Mouse (Mus musculus) MEL (cell line): ENCODE measurements around the gene Olfr806. TPM values are rescaled to one million over a fixed set of nuclear protein-coding genes. Genes with fewer than 3 reads are reported as not detected.

Experiments used
- DNase-seq: peaks from one replicate; pipeline ENCODE4 v3.0.0; 2011; ENCODE audit warnings: low read depth, low spot score
- H3K27ac ChIP-seq: 2 replicates; pipeline ENCODE4 v1.5.1; 2012; ENCODE audit warnings: low read depth, mild to moderate bottlenecking, control low read depth, low read length, moderate library complexity; ENCODE audit not compliant: control insufficient read depth
- H3K27me3 ChIP-seq, 2 experiments: fragments of 150-350 bp in 1 of 2; sonication (generic) in 1 of 2; 2 replicates each; pipeline ENCODE4 v1.6.1; 2012; ENCODE audit warnings: low read length in 2 of 2, mild to moderate bottlenecking in 2 of 2, improper control_type of control experiment in 1 of 2, moderate library complexity in 1 of 2; ENCODE audit not compliant: insufficient read depth in 2 of 2, control insufficient read depth in 1 of 2
- H3K36me3 ChIP-seq, 2 experiments: 2 replicates each; pipeline ENCODE4 v1.6.1; 2012 to 2014; ENCODE audit warnings: low read length in 2 of 2, improper control_type of control experiment in 1 of 2, inconsistent platforms in 1 of 2, mild to moderate bottlenecking in 1 of 2; ENCODE audit not compliant: insufficient read depth in 2 of 2, control insufficient read depth in 1 of 2
- H3K4me1 ChIP-seq, 2 experiments: fragments of 150-350 bp in 1 of 2; sonication (generic) in 1 of 2; 2 replicates each; pipeline ENCODE4 v1.6.1; 2012; ENCODE audit warnings: low read length in 2 of 2, improper control_type of control experiment in 1 of 2, mild to moderate bottlenecking in 1 of 2; ENCODE audit not compliant: insufficient read depth in 2 of 2, control insufficient read depth in 1 of 2
- H3K4me3 ChIP-seq, 2 experiments: fragments of 150-350 bp in 1 of 2; sonication (generic) in 1 of 2; 2 replicates each; pipeline ENCODE4 v1.5.1; 2012; ENCODE audit warnings: low read depth in 2 of 2, low read length in 2 of 2, mild to moderate bottlenecking in 2 of 2, moderate library complexity in 2 of 2, control low read depth in 1 of 2, improper control_type of control experiment in 1 of 2; ENCODE audit not compliant: control insufficient read depth in 1 of 2, insufficient read depth in 1 of 2
- H3K79me2 ChIP-seq: 2 replicates; pipeline ENCODE4 v1.6.1; 2012; ENCODE audit warnings: mild to moderate bottlenecking, low read length, moderate library complexity; ENCODE audit not compliant: control insufficient read depth, poor library complexity, insufficient read depth
- H3K9ac ChIP-seq: 2 replicates; pipeline ENCODE4 v1.6.1; 2012; ENCODE audit warnings: low read depth, mild to moderate bottlenecking, control low read depth, low read length, moderate library complexity; ENCODE audit not compliant: control insufficient read depth, poor library complexity, severe bottlenecking
- H3K9me3 ChIP-seq: fragments of 150-350 bp; sonication (generic); replicated peaks from 2 replicates; pipeline ENCODE4 v1.6.1; 2012; ENCODE audit warnings: mild to moderate bottlenecking, low read length, improper control_type of control experiment, moderate library complexity; ENCODE audit not compliant: insufficient read depth
- CHD1 ChIP-seq: IDR thresholded peaks from 2 replicates; pipeline ENCODE4 v1.6.1; 2012; ENCODE audit warnings: low read depth, mild to moderate bottlenecking, inconsistent platforms, low read length, improper control_type of control experiment
- CHD2 ChIP-seq: IDR thresholded peaks from 2 replicates; pipeline ENCODE4 v1.6.1; 2011; ENCODE audit warnings: low read length, improper control_type of control experiment
- CTCF ChIP-seq, 3 experiments: IDR thresholded peaks in 2 of 3; conservative IDR thresholded peaks in 1 of 3; 2 replicates each; pipeline ENCODE4 v1.5.1; 2011 to 2012; ENCODE audit warnings: low read length in 3 of 3, low read depth in 2 of 3, mild to moderate bottlenecking in 2 of 3, improper control_type of control experiment in 1 of 3, inconsistent platforms in 1 of 3, mixed read lengths in 1 of 3, moderate library complexity in 1 of 3; ENCODE audit not compliant: control insufficient read depth in 1 of 3, insufficient read depth in 1 of 3, poor library complexity in 1 of 3, severe bottlenecking in 1 of 3
- E2F4 ChIP-seq: IDR thresholded peaks from 2 replicates; pipeline ENCODE4 v1.6.1; 2011; ENCODE audit warnings: low read depth, low read length, improper control_type of control experiment, borderline replicate concordance
- EP300 ChIP-seq, 2 experiments: IDR thresholded peaks; 2 replicates each; pipeline ENCODE4 v1.6.1; 2011; ENCODE audit warnings: improper control_type of control experiment in 2 of 2, low read length in 2 of 2, low read depth in 1 of 2, mild to moderate bottlenecking in 1 of 2
- ETS1 ChIP-seq: IDR thresholded peaks from 2 replicates; pipeline ENCODE4 v1.6.1; 2012; ENCODE audit warnings: low read depth, mild to moderate bottlenecking, inconsistent platforms, low read length, improper control_type of control experiment, moderate library complexity
- GABPA ChIP-seq: IDR thresholded peaks from 2 replicates; pipeline ENCODE4 v1.6.1; 2012; ENCODE audit warnings: low read depth, mild to moderate bottlenecking, inconsistent platforms, low read length, improper control_type of control experiment, moderate library complexity
- KAT2A ChIP-seq: conservative IDR thresholded peaks from 2 replicates; pipeline ENCODE4 v1.6.1; 2012; ENCODE audit warnings: low read depth, low read length, improper control_type of control experiment, inconsistent platforms
- MAFK ChIP-seq: IDR thresholded peaks from 2 replicates; pipeline ENCODE4 v1.6.1; 2011; ENCODE audit warnings: low read depth, mild to moderate bottlenecking, low read length, improper control_type of control experiment, borderline replicate concordance
- MAX ChIP-seq: IDR thresholded peaks from 2 replicates; pipeline ENCODE4 v1.6.1; 2011; ENCODE audit warnings: low read length, improper control_type of control experiment
- MEF2A ChIP-seq: IDR thresholded peaks from 2 replicates; pipeline ENCODE4 v1.6.1; 2014; ENCODE audit warnings: low read depth, mild to moderate bottlenecking, inconsistent platforms, low read length, improper control_type of control experiment; ENCODE audit not compliant: poor library complexity, insufficient replicate concordance, severe bottlenecking; ENCODE audit errors: extremely low read depth
- MXI1 ChIP-seq: IDR thresholded peaks from 2 replicates; pipeline ENCODE4 v1.6.1; 2011; ENCODE audit warnings: mild to moderate bottlenecking, low read depth, low read length, improper control_type of control experiment
- MYC ChIP-seq: IDR thresholded peaks from 2 replicates; pipeline ENCODE4 v1.6.1; 2011; ENCODE audit warnings: low read depth, mild to moderate bottlenecking, low read length, improper control_type of control experiment, moderate library complexity
- NELFE ChIP-seq: IDR thresholded peaks from 2 replicates; pipeline ENCODE4 v1.6.1; 2011; ENCODE audit warnings: low read depth, low read length, improper control_type of control experiment
- NRF1 ChIP-seq: IDR thresholded peaks from 2 replicates; pipeline ENCODE4 v1.6.1; 2014; ENCODE audit warnings: low read depth, mild to moderate bottlenecking, inconsistent platforms, low read length, improper control_type of control experiment, moderate library complexity; ENCODE audit not compliant: poor library complexity, insufficient read depth, severe bottlenecking
- POLR2AphosphoS2 ChIP-seq: IDR thresholded peaks from 2 replicates; pipeline ENCODE4 v1.6.1; 2011; ENCODE audit warnings: low read length, improper control_type of control experiment
- POLR2AphosphoS5 ChIP-seq: IDR thresholded peaks from 2 replicates; pipeline ENCODE4 v1.6.1; 2012; ENCODE audit warnings: low read depth, borderline replicate concordance, mild to moderate bottlenecking, inconsistent platforms, low read length, moderate library complexity, mixed read lengths
- RAD21 ChIP-seq: IDR thresholded peaks from 2 replicates; pipeline ENCODE4 v1.6.1; 2011; ENCODE audit warnings: mild to moderate bottlenecking, low read depth, low read length, improper control_type of control experiment
- RCOR1 ChIP-seq: IDR thresholded peaks from 2 replicates; pipeline ENCODE4 v1.6.1; 2012; ENCODE audit warnings: low read depth, mild to moderate bottlenecking, inconsistent platforms, low read length, improper control_type of control experiment
- TCF12 ChIP-seq: IDR thresholded peaks from 2 replicates; pipeline ENCODE4 v1.6.1; 2014; ENCODE audit warnings: low read depth, mild to moderate bottlenecking, inconsistent platforms, low read length, improper control_type of control experiment, moderate library complexity
- UBTF ChIP-seq: IDR thresholded peaks from 2 replicates; pipeline ENCODE4 v1.6.1; 2012; ENCODE audit warnings: low read depth, mild to moderate bottlenecking, inconsistent platforms, low read length, improper control_type of control experiment, moderate library complexity, borderline replicate concordance; ENCODE audit not compliant: insufficient read depth
- ZKSCAN1 ChIP-seq: IDR thresholded peaks from 2 replicates; pipeline ENCODE4 v1.6.1; 2012; ENCODE audit warnings: low read depth, mild to moderate bottlenecking, inconsistent platforms, low read length, improper control_type of control experiment, moderate library complexity
- ZMIZ1 ChIP-seq: IDR thresholded peaks from 2 replicates; pipeline ENCODE4 v1.6.1; 2012; ENCODE audit warnings: low read depth, mild to moderate bottlenecking, inconsistent platforms, low read length, improper control_type of control experiment, moderate library complexity
- ZNF384 ChIP-seq: IDR thresholded peaks from 2 replicates; pipeline ENCODE4 v1.6.1; 2012; ENCODE audit warnings: low read depth, mild to moderate bottlenecking, inconsistent platforms, low read length, improper control_type of control experiment
- polyA plus RNA-seq, 2 experiments: library from polyadenylated mRNA; stranded (reverse) in 1 of 2; unstranded in 1 of 2; fragments of >175 nt in 1 of 2; fragments of >200 nt in 1 of 2; gene quantifications; 2 replicates each; pipeline versions ENCODE4 v1.2.1 to v1.2.4; 2012; ENCODE audit warnings: low replicate concordance in 2 of 2, low read depth in 1 of 2; ENCODE audit not compliant: insufficient read length in 2 of 2, insufficient read depth in 1 of 2, missing spikeins in 1 of 2
- total RNA-seq: library from RNA; depleted of rRNA; stranded (reverse); fragments of 300-350 nt; gene quantifications from 2 replicates; pipeline ENCODE4 v1.2.3, GENCODE M21; 2012

Gene Olfr806
- total and polyA plus RNA-seq, 3 experiments, result not detected

- Histone ChIP-seq H3K27me3 (no peaks in the 10 kb centered on the region), H3K9me3 (no peaks in the 10 kb centered on the region), H3K36me3 (no peaks in the 10 kb centered on the region), H3K4me3 (no peak within 1 kb of the TSS), H3K4me1 (no peaks in the 10 kb centered on the region), H3K79me2 (no peaks in the 10 kb centered on the region), H3K27ac (no peak within 1 kb of the TSS), H3K9ac (no peak within 1 kb of the TSS)
- DNase-seq, result no peak
- TF ChIP-seq ZKSCAN1 (no peak), CHD2 (no peak), RAD21 (no peak), CTCF (IDR thresholded peaks at IDR 0.05 in 2 of 3, conservative IDR thresholded peaks at IDR 0.05 in 1 of 3; ENCODE audit: control insufficient read depth in 1 of 3, insufficient read depth in 1 of 3, low read depth in 2 of 3, low read length in 3 of 3, poor library complexity in 1 of 3, severe bottlenecking in 1 of 3) (no peak), POLR2AphosphoS2 (no peak), RCOR1 (no peak), MEF2A (no peak), NELFE (no peak), KAT2A (no peak), ZNF384 (no peak), NRF1 (no peak), MYC (no peak), TCF12 (no peak), MAFK (no peak), GABPA (no peak)
These were observed 16.0 kb upstream of the Olfr806 start, which contains the start of gene Olfr807 for GRCm38 (mm10) chr10:129757693-129758092. Gene Olfr807, minus strand, starts transcription at chr10:129757793.

GRCm38 (mm10) chr10:129729275-129729674 lies 12.4 kb downstream of the Olfr806 start, which contains the start of gene Olfr805:
Gene Olfr805, minus strand, starts transcription at chr10:129729375.
- DNase-seq, result no peak
- Histone ChIP-seq H3K27ac (no peak within 1 kb of the TSS), H3K36me3 (no peaks in the 10 kb centered on the region), H3K9ac (no peak within 1 kb of the TSS), H3K9me3 (no peaks in the 10 kb centered on the region), H3K4me1 (no peaks in the 10 kb centered on the region), H3K4me3 (no peak within 1 kb of the TSS), H3K27me3 (no peaks in the 10 kb centered on the region), H3K79me2 (no peaks in the 10 kb centered on the region)
- TF ChIP-seq RCOR1 (no peak), POLR2AphosphoS5 (no peak), CHD1 (no peak), EP300 (IDR thresholded peaks at IDR 0.05; ENCODE audit: low read depth in 1 of 2, low read length in 2 of 2) (no peak), ETS1 (no peak), MAX (no peak), MXI1 (no peak), NELFE (no peak), GABPA (no peak), CTCF (IDR thresholded peaks at IDR 0.05 in 2 of 3, conservative IDR thresholded peaks at IDR 0.05 in 1 of 3; ENCODE audit: control insufficient read depth in 1 of 3, insufficient read depth in 1 of 3, low read depth in 2 of 3, low read length in 3 of 3, poor library complexity in 1 of 3, severe bottlenecking in 1 of 3) (no peak), KAT2A (no peak), POLR2AphosphoS2 (no peak), E2F4 (no peak), UBTF (no peak), TCF12 (no peak), CHD2 (no peak), RAD21 (no peak), ZKSCAN1 (no peak), ZMIZ1 (no peak)
